Mouse (Mus musculus) liver, adult 2 months (tissue): ENCODE measurements around the gene Abca7. TPM values are rescaled to one million over a fixed set of nuclear protein-coding genes. Genes with fewer than 3 reads are reported as not detected.
"Not testable (repeated sequence)": the region's sequence is repeated elsewhere in the genome, so short reads cannot be mapped to it uniquely, and the experiment has no call there.

Experiments
- DNase-seq: peaks from one replicate; pipeline ENCODE4 v3.0.0-alpha.2; 2011; ENCODE audit warnings: low read depth, low spot score; ENCODE audit errors: extremely low read depth
- H3K27ac ChIP-seq: fragments of 200-500 bp; replicated peaks from 2 replicates; pipeline ENCODE4 v1.5.1; 2012; ENCODE audit warnings: low read depth, mild to moderate bottlenecking, control low read depth, inconsistent platforms, low read length; ENCODE audit not compliant: insufficient read depth
- H3K27me3 ChIP-seq: fragments of 200-500 bp; 2 replicates; pipeline ENCODE4 v1.6.1; 2012; ENCODE audit warnings: mild to moderate bottlenecking, moderate library complexity, low read length, inconsistent platforms; ENCODE audit not compliant: control insufficient read depth, insufficient read depth
- H3K36me3 ChIP-seq: fragments of 200-500 bp; 2 replicates; pipeline ENCODE4 v1.6.1; 2012; ENCODE audit warnings: low read length, inconsistent platforms; ENCODE audit not compliant: control insufficient read depth, insufficient read depth
- H3K4me1 ChIP-seq: fragments of 200-500 bp; 2 replicates; pipeline ENCODE4 v1.6.1; 2011; ENCODE audit warnings: low read length; ENCODE audit not compliant: control insufficient read depth, insufficient read depth
- H3K4me3 ChIP-seq: fragments of 200-500 bp; 2 replicates; pipeline ENCODE4 v1.5.1; 2011; ENCODE audit warnings: low read depth, mild to moderate bottlenecking, control low read depth, low read length, moderate library complexity; ENCODE audit not compliant: insufficient read depth
- H3K79me2 ChIP-seq: fragments of 200-500 bp; 2 replicates; pipeline ENCODE4 v1.6.1; 2012; ENCODE audit warnings: inconsistent platforms, mild to moderate bottlenecking, low read length, moderate library complexity; ENCODE audit not compliant: control insufficient read depth, insufficient read depth
- H3K9ac ChIP-seq: fragments of 200-500 bp; 2 replicates; pipeline ENCODE4 v1.6.1; 2012; ENCODE audit warnings: low read depth, mild to moderate bottlenecking, control low read depth, inconsistent platforms, low read length
- CTCF ChIP-seq: fragments of 200-500 bp; IDR thresholded peaks from 2 replicates; pipeline ENCODE4 v1.5.1; 2011; ENCODE audit warnings: low read depth, low read length, control low read depth
- POLR2A ChIP-seq: fragments of 200-500 bp; IDR thresholded peaks from 2 replicates; pipeline ENCODE4 v1.6.1; 2011; ENCODE audit warnings: low read length, control low read depth; ENCODE audit not compliant: insufficient read depth; ENCODE audit errors: extremely low read depth
- WGBS: fragments of 180-500 bp; shearing (Covaris S2); methylation state at CpG from one replicate; pipeline ENCODE4 v1.1.7; 2018; 5-methylcytosine and 5-hydroxymethylcytosine counted together
- polyA plus RNA-seq: library from polyadenylated mRNA; depleted of rRNA; stranded (reverse); fragments of >200 nt; gene quantifications from 2 replicates; pipeline ENCODE4 v1.2.3, GENCODE M21; 2012
- total RNA-seq: library from RNA; depleted of rRNA; stranded (reverse); fragments of >200 nt; gene quantifications from 2 replicates; pipeline ENCODE4 v1.2.3, GENCODE M21; 2014

The Abca7 gene
- total and polyA plus RNA-seq, 2 experiments = 1.4 to 3.2 TPM

DNA sequence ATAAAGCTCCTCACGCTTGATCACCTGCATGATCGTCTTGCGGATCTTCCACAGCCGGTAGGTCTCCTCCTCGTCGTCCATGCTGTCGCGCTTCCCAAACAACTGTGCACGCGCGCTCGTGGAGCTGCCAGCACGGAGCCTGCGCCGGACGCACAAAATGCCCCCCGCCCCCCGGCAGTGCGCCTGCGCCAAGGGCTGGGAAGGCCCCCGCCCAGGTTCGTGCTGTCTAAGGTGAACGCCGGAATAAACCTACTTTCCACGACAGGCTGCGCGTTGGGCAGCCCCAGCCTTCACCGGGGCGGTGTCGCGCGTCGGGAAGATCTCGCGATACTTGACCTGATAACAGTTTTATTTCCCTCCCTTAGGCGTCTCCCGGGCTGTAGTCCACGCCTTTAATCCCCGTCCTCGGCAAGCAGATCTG is 43.3 kb downstream of the Abca7 start, which contains the start of gene Polr2e:
Gene Polr2e, minus strand, starts transcription at position 237 of the 421 bp plus-strand sequence.
- Histone ChIP-seq H3K4me3 (peak within 1 kb of the TSS; percentile 78), H3K36me3 (peaks cover 3% of the 10 kb centered on the region; the same call in 1 of the 2 replicates), H3K27me3 (no peaks in the 10 kb centered on the region), H3K79me2 (peaks cover 9% of the 10 kb centered on the region; the same call in 1 of the 2 replicates), H3K4me1 (peaks cover 7% of the 10 kb centered on the region; the same call in 1 of the 2 replicates), H3K9ac (peak within 1 kb of the TSS; percentile 81), H3K27ac (peak within 1 kb of the TSS; percentile 24)
- no peak for TF ChIP-seq CTCF
- TF ChIP-seq POLR2A = peak; percentile 58; the same call in 1 of the 2 replicates
- DNase-seq = peak; percentile 88
- WGBS = under 1% methylated on average over 40 of the region's 40 CpGs

DNA sequence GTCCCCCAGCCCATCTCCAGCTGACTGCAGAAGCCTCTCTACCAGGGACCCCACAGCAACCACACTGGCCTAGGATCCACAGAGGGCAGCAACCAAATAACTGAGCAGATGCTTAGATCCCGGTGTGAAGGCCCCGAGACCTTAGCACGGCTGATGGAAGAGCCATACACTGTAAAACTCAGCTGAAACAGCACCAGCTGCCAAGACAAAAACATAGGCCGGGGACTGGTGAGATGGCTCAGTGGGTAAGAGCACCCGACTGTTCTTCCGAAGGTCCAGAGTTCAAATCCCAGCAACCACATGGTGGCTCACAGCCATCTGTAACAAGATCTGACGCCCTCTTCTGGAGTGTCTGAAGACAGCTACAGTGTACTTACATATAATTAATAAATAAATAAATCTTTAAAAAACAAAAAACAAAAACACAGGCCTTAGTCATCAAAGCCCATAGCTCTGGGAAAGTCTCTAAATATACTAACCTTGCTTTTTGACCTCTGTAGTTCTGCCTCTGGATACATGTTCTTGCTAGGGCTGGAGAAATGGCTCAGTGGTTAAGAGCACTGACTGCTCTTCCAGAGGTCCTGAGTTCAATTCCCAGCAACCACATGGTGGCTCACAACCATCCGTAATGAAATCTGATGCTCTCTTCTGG is 45.2 kb downstream of the Abca7 start:
- 90% methylated on average over 8 of the region's 8 CpGs for WGBS
- H3K79me2 ChIP-seq, DNase-seq, H3K27ac ChIP-seq, H3K36me3 ChIP-seq, H3K4me1 ChIP-seq, H3K27me3 ChIP-seq, H3K4me3 ChIP-seq, H3K9ac ChIP-seq: not testable (repeated sequence)

DNA sequence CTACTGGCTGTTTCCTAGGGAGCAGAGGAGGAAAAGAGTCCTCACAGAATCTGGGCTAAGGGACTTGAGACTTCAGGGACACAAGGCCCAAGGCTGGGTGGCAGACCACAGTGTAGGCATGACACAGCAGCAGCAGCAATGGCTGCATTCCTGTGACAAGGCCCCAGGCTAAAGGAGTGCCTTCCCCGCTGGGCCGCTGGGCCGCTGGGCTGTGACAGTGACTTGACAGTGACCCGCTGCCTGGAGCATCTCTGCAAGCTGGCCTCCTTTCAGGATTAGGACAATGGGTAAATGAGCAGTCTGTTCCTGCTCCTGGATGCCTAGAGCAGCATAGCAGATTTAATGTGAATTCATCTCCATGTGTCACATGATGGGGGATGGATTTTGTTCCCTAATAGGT is 47.8 kb downstream of the Abca7 start:
- no peaks in the 10 kb centered on the region for H3K36me3 ChIP-seq
- H3K9ac ChIP-seq = no peak overlapping the region
- peaks cover 2% of the 10 kb centered on the region; the same call in 1 of the 2 replicates for H3K4me1 ChIP-seq
- TF ChIP-seq CTCF = no peak
- TF ChIP-seq POLR2A = no peak
- H3K27ac ChIP-seq = no peak overlapping the region
- peaks cover 4% of the 10 kb centered on the region; the same call in 1 of the 2 replicates for H3K79me2 ChIP-seq
- DNase-seq = no peak
- H3K4me3 ChIP-seq = no peak overlapping the region
- WGBS = 92% methylated on average over 4 of the region's 4 CpGs
- no peaks in the 10 kb centered on the region for H3K27me3 ChIP-seq

DNA sequence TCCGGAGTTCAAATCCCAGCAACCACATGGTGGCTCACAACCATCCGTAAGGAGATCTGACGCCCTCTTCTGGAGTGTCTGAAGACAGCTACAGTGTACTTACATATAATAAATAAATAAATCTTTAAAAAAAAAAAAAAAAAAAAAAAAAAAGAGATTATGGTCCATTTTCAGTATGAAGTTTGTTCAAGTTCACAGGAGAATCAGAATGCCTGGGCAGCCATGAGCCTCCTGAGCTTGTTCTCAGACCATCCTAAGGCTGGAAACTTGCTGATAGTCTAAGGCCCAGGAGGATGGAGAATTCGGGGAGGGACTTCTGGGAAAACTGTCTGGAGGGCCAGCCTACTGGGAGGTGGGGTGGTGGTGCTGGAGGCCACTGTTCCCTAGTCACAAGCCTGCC is 49.1 kb downstream of the Abca7 start:
- not testable (repeated sequence) for H3K9ac ChIP-seq, H3K36me3 ChIP-seq, H3K4me3 ChIP-seq, H3K27ac ChIP-seq, H3K4me1 ChIP-seq, DNase-seq, H3K27me3 ChIP-seq, H3K79me2 ChIP-seq
- 73% methylated on average over 4 of the region's 4 CpGs for WGBS

DNA sequence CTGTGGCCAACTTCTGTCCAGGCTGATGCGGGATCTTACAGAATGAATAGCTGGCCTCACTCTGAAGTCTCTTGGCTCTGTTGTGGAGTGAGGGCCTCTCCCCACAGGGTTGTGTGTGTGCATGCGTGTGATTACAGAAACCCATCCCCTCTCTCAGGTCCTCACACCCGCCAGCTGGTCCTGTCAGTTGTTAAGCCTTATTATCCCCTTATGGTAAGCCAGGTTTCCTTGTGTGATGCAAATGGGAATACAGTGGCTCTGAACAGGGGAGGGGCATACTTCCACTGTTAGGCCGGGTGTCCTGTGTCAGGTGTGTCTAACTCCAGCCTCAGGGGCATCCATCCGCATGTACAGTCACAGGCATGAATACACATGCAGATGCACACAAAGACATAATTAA is 49.5 kb downstream of the Abca7 start:
- H3K9ac ChIP-seq = no peak overlapping the region
- DNase-seq = no peak
- 96% methylated on average over 5 of the region's 5 CpGs for WGBS

DNA sequence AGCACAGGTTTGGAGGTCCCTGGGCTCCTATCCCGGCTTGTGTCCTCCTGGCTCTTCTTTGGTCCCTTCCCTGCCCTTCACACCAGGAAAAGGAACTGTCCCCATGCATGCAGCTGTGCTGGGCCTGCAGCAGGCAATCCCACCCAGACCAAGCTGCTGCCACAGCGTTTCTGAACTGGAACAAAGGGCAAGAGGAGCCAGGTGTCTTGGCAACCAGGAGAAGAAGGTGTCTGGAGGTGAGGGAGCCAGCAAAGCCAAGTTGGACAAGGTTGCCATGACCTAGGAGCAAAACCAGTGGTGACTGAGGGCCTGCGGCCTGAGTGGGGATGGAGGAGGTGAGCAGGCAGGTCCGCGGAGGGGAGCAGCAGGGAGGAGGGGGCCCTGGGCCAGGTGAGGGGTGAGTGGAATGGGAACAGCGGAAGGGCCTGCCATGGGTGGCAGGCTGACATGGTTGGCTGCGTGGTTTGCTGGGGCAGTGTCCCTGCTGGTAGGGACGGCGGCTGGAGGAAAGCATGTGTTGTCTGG is 50.8 kb downstream of the Abca7 start, which contains the start of gene Gpx4:
Gene Gpx4, plus strand, starts transcription at position 126 of the 525 bp plus-strand sequence.
- Histone ChIP-seq H3K36me3 (no peaks in the 10 kb centered on the region), H3K4me3 (no peak within 1 kb of the TSS), H3K9ac (no peak within 1 kb of the TSS), H3K27ac (no peak within 1 kb of the TSS), H3K4me1 (peaks cover 8% of the 10 kb centered on the region; the same call in 1 of the 2 replicates), H3K27me3 (no peaks in the 10 kb centered on the region), H3K79me2 (no peaks in the 10 kb centered on the region)
- DNase-seq = no peak
- TF ChIP-seq CTCF = no peak
- TF ChIP-seq POLR2A = no peak
- WGBS = 87% methylated on average over 9 of the region's 9 CpGs

More for the DNA sequence above, 49.5 kb downstream of the Abca7 start:
- Histone ChIP-seq H3K79me2 (no peaks in the 10 kb centered on the region), H3K4me1 (peaks cover 3% of the 10 kb centered on the region; the same call in 1 of the 2 replicates), H3K4me3 (no peak overlapping the region), H3K27me3 (no peaks in the 10 kb centered on the region), H3K27ac (no peak overlapping the region), H3K36me3 (no peaks in the 10 kb centered on the region)
- TF ChIP-seq CTCF (no peak), POLR2A (no peak)
